Mouse (Mus musculus) stomach, postnatal 0 days (tissue): ENCODE measurements around the gene Cyp4f17. TPM values are rescaled to one million over a fixed set of nuclear protein-coding genes. Genes with fewer than 3 reads are reported as not detected.
A peak's percentile ranks its signal among the peaks of the same experiment; 100 is the strongest.

Experiments
- ATAC-seq: fragments of 200-750 bp; cut with Nextera tagmentation; 2 replicates; pipeline ENCODE4 v1.8.0; 2017; ENCODE audit not compliant: low FRiP score, low TSS enrichment
- DNase-seq: peaks from one replicate; pipeline ENCODE4 v3.0.0-alpha.2; 2016; ENCODE audit warnings: low spot score
- H3K27ac ChIP-seq: fragments of 300-500 bp; sonication (generic); replicated peaks from 2 replicates; pipeline ENCODE4 v1.5.1; 2014; ENCODE audit warnings: mild to moderate bottlenecking, control low read depth
- H3K27me3 ChIP-seq: fragments of 300-500 bp; sonication (generic); 2 replicates; pipeline ENCODE4 v1.6.1; 2014; ENCODE audit warnings: low read length; ENCODE audit not compliant: control insufficient read depth, insufficient read depth
- H3K36me3 ChIP-seq: fragments of 300-500 bp; sonication (generic); 2 replicates; pipeline ENCODE4 v1.6.1; 2014; ENCODE audit warnings: low read length, mixed read lengths; ENCODE audit not compliant: control insufficient read depth, insufficient read depth
- H3K4me1 ChIP-seq: fragments of 300-500 bp; sonication (generic); replicated peaks from 2 replicates; pipeline ENCODE4 v1.6.1; 2014; ENCODE audit warnings: antibody characterized with exemption; ENCODE audit not compliant: control insufficient read depth, insufficient read depth
- H3K4me2 ChIP-seq: fragments of 300-500 bp; sonication (generic); replicated peaks from 2 replicates; pipeline ENCODE4 v1.6.1; 2014; ENCODE audit warnings: low read depth, mild to moderate bottlenecking, control low read depth, moderate library complexity
- H3K4me3 ChIP-seq: fragments of 300-500 bp; sonication (generic); 2 replicates; pipeline ENCODE4 v1.5.1; 2014; ENCODE audit warnings: low read depth, low read length, control low read depth
- H3K9ac ChIP-seq: fragments of 300-500 bp; sonication (generic); 2 replicates; pipeline ENCODE4 v1.6.1; 2014; ENCODE audit warnings: mild to moderate bottlenecking, low read length, control low read depth, mixed read lengths
- H3K9me3 ChIP-seq: fragments of 300-500 bp; sonication (generic); 2 replicates; pipeline ENCODE4 v1.6.1; 2016; ENCODE audit warnings: low read length; ENCODE audit not compliant: control insufficient read depth
- CTCF ChIP-seq: IDR thresholded peaks from 2 replicates; pipeline ENCODE4 v1.5.1; 2016; ENCODE audit warnings: antibody characterized with exemption, low read depth, mild to moderate bottlenecking, moderate library complexity
- EP300 ChIP-seq: optimal IDR thresholded peaks from 2 replicates; pipeline ENCODE3; 2016; ENCODE audit warnings: antibody characterized with exemption
- WGBS: fragments of 180-500 bp; shearing (Covaris S2); extraction: QIAGEN DNeasy Blood & Tissue Kit; methylation state at CpG from one replicate; pipeline ENCODE4 v1.1.7; 2014; 5-methylcytosine and 5-hydroxymethylcytosine counted together
- polyA plus RNA-seq: library from polyadenylated mRNA; unstranded; fragments of >200 nt; fragmentation: Nextera tagmentation; extraction: Ambion mirVana; gene quantifications from 2 replicates; pipeline ENCODE4 v1.2.1, GENCODE M21; 2015

Cyp4f17 gene
- 3.5 and 3.8 TPM in 2 replicates for polyA plus RNA-seq

DNA sequence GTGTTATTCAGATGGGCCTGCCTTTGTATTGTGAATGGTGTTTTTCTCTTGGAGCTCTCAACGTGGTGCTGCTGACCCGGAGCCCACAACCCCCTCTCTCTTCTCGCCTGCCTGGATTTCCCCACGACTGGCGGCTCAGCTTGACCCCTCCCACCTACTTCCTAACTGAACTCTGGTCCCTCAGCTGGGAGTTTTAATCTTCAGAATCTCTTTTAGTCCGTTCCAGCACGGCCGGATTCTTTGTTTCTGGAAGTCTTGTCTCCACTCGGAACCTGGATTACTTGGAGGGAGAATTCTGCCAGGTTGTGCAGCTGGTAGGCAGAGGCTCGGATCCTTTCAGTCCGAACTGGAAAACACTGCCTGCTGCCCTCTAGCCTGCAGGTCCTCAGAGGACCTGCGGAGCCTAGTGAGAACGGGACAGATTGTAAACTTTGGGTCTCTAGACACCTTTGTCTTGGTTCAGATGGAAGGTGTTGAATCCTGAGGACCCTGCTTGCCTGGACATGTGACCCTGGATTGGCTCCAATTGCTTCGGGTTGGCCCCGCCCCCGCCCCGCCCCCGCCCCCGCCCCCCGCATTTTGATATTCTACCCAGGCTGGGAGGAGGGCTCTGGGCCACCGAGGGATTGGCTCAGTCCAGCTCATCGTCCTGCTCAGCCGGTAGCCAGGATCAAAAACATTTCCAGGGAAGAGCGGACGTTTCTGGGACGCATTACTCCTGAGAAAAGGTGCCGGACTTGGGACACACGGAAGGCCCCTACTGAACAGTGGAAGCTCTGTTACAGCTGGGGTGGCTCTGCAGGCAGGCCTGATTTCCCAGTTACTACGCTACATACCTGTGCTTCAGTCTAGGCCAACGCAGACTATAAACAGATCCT is at the start of gene Cyp4f17:
Gene Cyp4f17, plus strand, starts transcription at position 200 of the 878 bp plus-strand sequence.
- Histone ChIP-seq H3K27ac (peak within 1 kb of the TSS; percentile 70), H3K9me3 (no peaks in the 10 kb centered on the region), H3K9ac (peak within 1 kb of the TSS; percentile 66), H3K4me2 (peak within 1 kb of the TSS; percentile 78), H3K27me3 (no peaks in the 10 kb centered on the region), H3K4me3 (peak within 1 kb of the TSS; percentile 48), H3K4me1 (0 out of 2 replicates have a peak, but pooled peaks cover 2% of the 10 kb centered on the region), H3K36me3 (no peaks in the 10 kb centered on the region; the same call in 1 of the 2 replicates)
- TF ChIP-seq EP300: no peak
- TF ChIP-seq CTCF: peak; percentile 12; the same call in 1 of the 2 replicates
- under 1% methylated on average over 28 of the region's 30 CpGs for WGBS
- ATAC-seq (peak; percentile 80), DNase-seq (peak; percentile 75)

DNA sequence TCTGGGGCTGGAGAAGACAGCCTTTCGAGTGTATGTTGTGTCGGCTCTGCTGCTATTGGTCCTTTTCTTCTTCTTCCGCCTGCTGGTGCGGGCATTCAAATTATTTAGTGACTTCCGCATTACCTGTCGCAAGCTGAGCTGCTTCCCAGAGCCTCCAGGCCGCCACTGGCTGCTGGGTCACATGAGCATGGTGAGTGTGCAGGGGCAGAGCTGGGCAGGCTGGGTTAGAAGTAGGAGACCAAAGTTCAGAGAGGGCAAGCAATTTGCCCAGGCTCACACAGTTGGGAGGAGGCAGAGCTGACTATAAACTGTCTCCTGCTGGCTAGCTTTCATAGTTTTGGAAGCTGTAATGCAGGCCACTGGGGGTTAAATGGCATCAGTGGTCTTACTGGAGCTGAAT is 37.4 kb upstream of the Cyp4f17 start:
- Histone ChIP-seq H3K4me3 (no peak overlapping the region), H3K36me3 (no peaks in the 10 kb centered on the region), H3K9ac (no peak overlapping the region), H3K9me3 (no peaks in the 10 kb centered on the region), H3K4me1 (no peaks in the 10 kb centered on the region), H3K4me2 (no peak overlapping the region), H3K27ac (no peak overlapping the region), H3K27me3 (no peaks in the 10 kb centered on the region)
- TF ChIP-seq CTCF: no peak
- no peak for TF ChIP-seq EP300
- DNase-seq: no peak
- 0 out of 2 replicates have a peak, but pooled peaks have one; percentile 47 for ATAC-seq
- WGBS: 53% methylated on average over 7 of the region's 7 CpGs

DNA sequence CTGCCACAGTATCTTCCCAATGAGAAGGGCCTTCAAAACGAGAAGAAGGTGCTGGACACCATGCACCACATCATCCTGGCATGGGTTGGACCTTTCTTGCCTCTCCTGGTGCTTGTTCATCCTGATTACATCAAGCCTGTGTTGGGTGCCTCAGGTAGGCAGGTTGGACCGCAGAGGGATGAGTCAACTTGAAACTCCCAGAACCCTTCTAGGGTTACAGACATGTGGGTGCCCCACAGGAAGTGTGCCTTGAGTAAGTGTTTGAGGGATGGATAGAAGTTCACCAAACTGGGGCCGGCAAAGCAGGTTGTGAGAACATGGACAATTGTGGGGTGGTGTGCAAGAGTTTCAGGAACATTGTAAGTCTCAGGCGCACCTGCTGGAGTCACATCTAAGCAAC is 35.1 kb upstream of the Cyp4f17 start:
- TF ChIP-seq CTCF (no peak), EP300 (no peak)
- 77% methylated on average over 4 of the region's 4 CpGs for WGBS
- Histone ChIP-seq H3K36me3 (no peaks in the 10 kb centered on the region), H3K27ac (peak overlapping the region; percentile 40), H3K9me3 (no peaks in the 10 kb centered on the region), H3K9ac (no peak overlapping the region), H3K4me3 (no peak overlapping the region), H3K4me2 (no peak overlapping the region), H3K4me1 (no peaks in the 10 kb centered on the region), H3K27me3 (no peaks in the 10 kb centered on the region)
- DNase-seq (no peak), ATAC-seq (no peak)

DNA sequence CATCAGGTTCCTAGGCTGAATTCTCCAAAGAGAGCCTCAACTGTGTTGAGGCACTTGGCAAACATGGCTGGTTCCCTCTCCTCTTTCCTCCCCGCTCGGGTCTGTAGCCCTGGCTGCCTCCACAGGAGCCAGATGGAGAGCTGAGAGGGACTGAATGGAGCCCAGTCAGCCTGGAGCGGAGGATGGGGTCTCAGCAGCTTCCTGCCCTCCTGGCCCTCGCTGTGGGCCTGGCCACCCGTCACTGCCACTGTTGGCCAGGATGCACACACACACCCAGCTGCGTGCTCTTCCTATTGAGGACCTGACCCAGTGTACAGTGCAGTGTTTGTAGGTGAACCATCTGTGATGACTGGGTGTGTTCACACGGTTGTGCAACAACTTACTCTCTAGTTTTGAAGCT is 33.7 kb upstream of the Cyp4f17 start:
- Histone ChIP-seq H3K36me3 (no peaks in the 10 kb centered on the region), H3K4me2 (no peak overlapping the region)

DNA sequence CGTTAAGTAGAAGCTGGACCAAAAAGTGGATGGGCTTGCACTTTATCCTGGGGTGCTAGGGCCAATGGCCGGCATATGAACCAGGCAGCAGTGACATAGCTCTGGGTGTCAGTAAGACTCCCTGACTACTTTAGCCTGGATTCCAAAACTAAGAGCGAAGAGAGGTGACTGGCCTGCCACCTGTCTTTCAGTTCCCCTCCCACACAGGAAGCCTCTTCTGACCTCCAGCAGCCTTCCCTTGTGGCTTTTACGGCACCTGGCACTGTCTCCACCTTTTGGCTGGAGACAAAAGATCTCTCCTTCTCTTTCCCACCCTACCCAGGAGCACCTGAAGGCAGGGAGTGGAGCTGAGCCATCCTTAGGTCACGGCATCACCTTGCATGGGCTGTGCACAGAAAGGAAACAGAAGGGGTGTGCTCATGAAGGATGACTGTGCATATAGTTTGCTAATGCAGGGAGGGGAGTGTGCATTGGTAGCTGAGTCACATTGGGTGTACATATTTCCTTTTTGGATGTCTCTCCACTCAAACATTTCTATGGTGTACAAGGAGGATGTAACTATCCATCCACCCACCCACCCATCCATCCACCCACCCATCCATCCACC is 30.8 kb upstream of the Cyp4f17 start:
- TF ChIP-seq CTCF: no peak
- TF ChIP-seq EP300: no peak
- H3K4me1 ChIP-seq: no peaks in the 10 kb centered on the region
- H3K27me3 ChIP-seq: no peaks in the 10 kb centered on the region
- ATAC-seq (peak; percentile 59), DNase-seq (no peak)
- H3K4me3 ChIP-seq: no peak overlapping the region
- no peak overlapping the region for H3K4me2 ChIP-seq
- 70% methylated on average over 5 of the region's 5 CpGs for WGBS
- H3K27ac ChIP-seq: 0 out of 2 replicates have a peak overlapping the region, but pooled peaks have one; percentile 24
- H3K36me3 ChIP-seq: no peaks in the 10 kb centered on the region
- no peaks in the 10 kb centered on the region for H3K9me3 ChIP-seq
- H3K9ac ChIP-seq: no peak overlapping the region

More for the DNA sequence above, 33.7 kb upstream of the Cyp4f17 start:
- TF ChIP-seq EP300 (no peak), CTCF (no peak)
- ATAC-seq (no peak), DNase-seq (no peak)
- no peak overlapping the region for H3K4me3 ChIP-seq
- no peak overlapping the region for H3K9ac ChIP-seq
- no peaks in the 10 kb centered on the region for H3K9me3 ChIP-seq
- no peaks in the 10 kb centered on the region for H3K4me1 ChIP-seq
- WGBS: 53% methylated on average over 7 of the region's 7 CpGs
- H3K27ac ChIP-seq: no peak overlapping the region
- H3K27me3 ChIP-seq: no peaks in the 10 kb centered on the region

DNA sequence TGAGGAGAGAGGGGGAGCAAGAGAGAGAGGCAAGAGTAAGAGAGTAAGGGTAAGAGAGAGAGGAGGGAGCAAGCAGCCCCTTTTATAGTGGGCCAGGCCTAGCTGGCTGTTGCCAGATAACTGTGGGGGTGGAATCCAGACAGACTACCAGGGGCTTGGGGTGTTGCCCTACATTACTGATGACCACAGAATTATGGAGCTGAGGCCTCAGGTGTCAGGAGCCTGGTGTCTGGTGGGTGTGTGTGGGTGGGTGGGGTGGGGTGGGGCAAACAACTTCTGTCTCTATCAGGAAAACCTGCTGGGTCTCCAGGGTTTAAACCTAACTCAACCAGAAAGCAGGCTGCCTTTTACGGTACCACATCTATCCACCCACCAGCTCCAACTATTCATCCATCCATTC is 28.6 kb upstream of the Cyp4f17 start:
- H3K4me1 ChIP-seq: no peaks in the 10 kb centered on the region
- no peak overlapping the region for H3K9ac ChIP-seq
- H3K4me2 ChIP-seq: no peak overlapping the region
- DNase-seq: no peak
- H3K27ac ChIP-seq: no peak overlapping the region
- H3K36me3 ChIP-seq: no peaks in the 10 kb centered on the region
- no peak for TF ChIP-seq EP300
- TF ChIP-seq CTCF: no peak
- WGBS: 75% methylated on average over 1 of the region's 1 CpGs
- no peaks in the 10 kb centered on the region for H3K9me3 ChIP-seq
- no peak for ATAC-seq
- no peak overlapping the region for H3K4me3 ChIP-seq
- no peaks in the 10 kb centered on the region for H3K27me3 ChIP-seq
